Mouse (Mus musculus): ENCODE data around the gene Dcbld1.

DNA sequence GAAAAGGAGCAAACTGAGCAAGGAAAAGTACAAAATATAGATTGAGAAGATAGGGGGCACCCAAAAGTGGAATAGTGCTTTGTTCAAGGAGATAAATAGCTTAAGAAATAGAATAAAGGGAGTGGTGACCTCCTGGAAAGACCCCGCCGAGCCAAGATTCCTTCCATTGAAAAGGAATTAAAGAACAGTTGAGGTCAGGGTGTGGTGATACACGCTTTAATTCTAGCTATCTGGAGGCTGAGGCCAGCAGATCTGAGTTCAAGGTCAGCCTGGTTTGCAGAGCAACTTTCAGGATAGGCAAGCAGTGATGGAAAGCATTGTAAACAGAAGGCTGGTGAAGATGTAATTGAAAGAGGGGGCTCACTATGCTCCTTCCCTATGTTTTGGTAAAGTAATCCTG lies 12.8 kb downstream of the Dcbld1 start:
- no peak for TF ChIP-seq POLR2A (IDR thresholded peaks at IDR 0.05; ENCODE audit: insufficient read depth, low read depth, low read length)
- no peak for TF ChIP-seq CTCF (IDR thresholded peaks at IDR 0.05; ENCODE audit: insufficient read depth, low read depth, low read length)
